Mouse (Mus musculus): ENCODE data around the gene Svs4.

GRCm38 (mm10) chr2:164312599-164312998 is 34.3 kb upstream of the Svs4 start:
- TF ChIP-seq TAL1 (IDR thresholded peaks at IDR 0.05; ENCODE audit: low read length) (no peak), GATA1 (IDR thresholded peaks at IDR 0.05; ENCODE audit: low read length) (no peak)
